Mouse (Mus musculus): ENCODE measurements around the gene Pth1r.

GRCm38 (mm10) chr9:110695165-110695755 is 51.7 kb downstream of the Pth1r start:
- no peak for TF ChIP-seq CTCF (IDR thresholded peaks at IDR 0.05; ENCODE audit: extremely low read depth, insufficient read depth, insufficient read length, insufficient replicate concordance)
- no peak for TF ChIP-seq POLR2A (IDR thresholded peaks at IDR 0.05; ENCODE audit: low read depth, low read length)

All from spleen, adult 2 months (tissue).